Mouse (Mus musculus): ENCODE data around the gene Pitpnm1. TPM values are rescaled to one million over a fixed set of nuclear protein-coding genes. Genes with fewer than 3 reads are reported as not detected.

The Pitpnm1 gene
- 9.2 and 10.8 TPM in 2 replicates for polyA plus RNA-seq (2014; fragmentation: Nextera tagmentation; extraction: Ambion mirVana)

DNA sequence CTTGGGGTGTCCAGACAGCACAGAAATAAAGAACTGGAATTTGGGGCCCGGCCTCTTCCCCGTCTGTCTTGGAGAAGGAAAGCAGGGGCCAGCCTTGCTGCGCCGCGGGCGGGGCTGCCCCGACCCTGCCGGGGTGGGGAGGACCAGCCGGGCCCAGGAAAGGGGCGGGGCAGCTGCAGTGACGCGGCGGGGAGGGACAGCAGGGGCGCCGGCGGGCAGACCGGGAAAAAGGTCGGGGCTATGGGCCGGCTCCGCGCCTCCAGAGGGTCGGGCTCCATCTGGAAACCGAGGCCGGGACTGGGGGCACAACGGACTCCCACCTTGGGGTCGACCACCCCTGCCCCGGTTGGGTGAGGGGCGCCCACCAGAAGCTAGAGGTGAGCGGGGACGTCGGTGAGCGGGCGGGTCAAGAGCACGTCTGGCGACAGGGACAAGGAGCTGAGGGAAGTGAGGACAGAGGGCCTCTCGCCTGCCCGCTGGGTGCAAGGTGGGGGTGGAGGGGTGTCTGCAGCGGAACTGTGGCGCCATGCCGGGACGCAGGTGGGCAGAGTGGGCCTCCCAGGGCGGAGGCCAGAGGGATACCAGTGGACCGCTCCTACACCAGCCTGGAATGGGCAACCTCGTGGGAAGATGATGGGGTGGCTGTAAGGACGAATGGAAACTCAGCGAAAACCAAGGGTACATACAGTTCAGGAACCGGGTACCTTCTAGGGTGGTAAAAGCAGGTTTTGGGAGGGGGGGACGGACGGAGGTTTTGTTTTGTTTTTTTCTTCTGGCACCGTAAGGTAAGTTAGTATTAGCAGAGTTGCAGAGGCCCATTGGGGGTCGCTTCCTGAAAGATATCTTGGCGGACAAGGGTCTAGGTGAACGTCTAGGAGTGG, at the start of gene Pitpnm1:
TSS of gene Pitpnm1 (plus strand) at position 162 of the 881 bp plus-strand sequence.
- ATAC-seq (ENCODE audit: insufficient number of reproducible peaks, insufficient read depth, low FRiP score, low read depth), result 0 out of 2 replicates have a peak, but pooled peaks have one; percentile 11
- 2% methylated on average over 53 of the region's 53 CpGs for WGBS
- Histone ChIP-seq H3K4me2 (replicated peaks; ENCODE audit: low read depth, low read length) (peak within 1 kb of the TSS; percentile 91), H3K9me3 (ENCODE audit: control insufficient read depth, low read depth, low read length) (no peaks in the 10 kb centered on the region), H3K27ac (ENCODE audit: low read length) (no peak within 1 kb of the TSS), H3K27me3 (ENCODE audit: control insufficient read depth, insufficient read depth, low read length) (peaks cover 11% of the 10 kb centered on the region; the same call in 1 of the 2 replicates), H3K9ac (replicated peaks; ENCODE audit: low read depth, low read length) (peak within 1 kb of the TSS; percentile 29; the same call in 1 of the 2 replicates), H3K4me3 (ENCODE audit: low read depth, low read length) (peak within 1 kb of the TSS; percentile 43), H3K36me3 (ENCODE audit: control insufficient read depth, insufficient read depth, low read length) (no peaks in the 10 kb centered on the region), H3K4me1 (ENCODE audit: control insufficient read depth, insufficient read depth, low read length) (peaks cover 25% of the 10 kb centered on the region)

DNA sequence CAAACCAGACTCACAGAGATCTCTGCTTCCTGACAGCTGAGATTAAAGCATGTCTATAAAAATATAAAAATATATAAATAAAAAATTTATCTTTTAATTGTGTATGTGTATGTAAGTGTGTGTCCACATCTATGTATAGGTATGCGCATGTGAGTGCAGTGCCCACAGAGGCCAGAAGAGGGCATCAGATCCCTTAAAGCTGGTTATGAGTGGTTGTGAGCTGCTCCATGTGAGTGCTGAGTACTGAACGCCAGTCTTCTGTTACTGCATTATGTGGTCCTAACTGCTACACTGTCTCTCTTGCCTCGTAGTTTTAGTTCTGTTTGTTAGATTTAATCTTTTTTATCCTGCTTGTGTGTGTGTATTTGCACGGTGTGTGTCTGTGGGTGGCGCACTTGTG, 48.8 kb upstream of the Pitpnm1 start:
- H3K4me1 ChIP-seq (ENCODE audit: control insufficient read depth, insufficient read depth, low read length), result peaks cover 5% of the 10 kb centered on the region; the same call in 1 of the 2 replicates
- no peak for ATAC-seq (ENCODE audit: insufficient number of reproducible peaks, insufficient read depth, low FRiP score, low read depth)
- 92% methylated on average over 5 of the region's 5 CpGs for WGBS

DNA sequence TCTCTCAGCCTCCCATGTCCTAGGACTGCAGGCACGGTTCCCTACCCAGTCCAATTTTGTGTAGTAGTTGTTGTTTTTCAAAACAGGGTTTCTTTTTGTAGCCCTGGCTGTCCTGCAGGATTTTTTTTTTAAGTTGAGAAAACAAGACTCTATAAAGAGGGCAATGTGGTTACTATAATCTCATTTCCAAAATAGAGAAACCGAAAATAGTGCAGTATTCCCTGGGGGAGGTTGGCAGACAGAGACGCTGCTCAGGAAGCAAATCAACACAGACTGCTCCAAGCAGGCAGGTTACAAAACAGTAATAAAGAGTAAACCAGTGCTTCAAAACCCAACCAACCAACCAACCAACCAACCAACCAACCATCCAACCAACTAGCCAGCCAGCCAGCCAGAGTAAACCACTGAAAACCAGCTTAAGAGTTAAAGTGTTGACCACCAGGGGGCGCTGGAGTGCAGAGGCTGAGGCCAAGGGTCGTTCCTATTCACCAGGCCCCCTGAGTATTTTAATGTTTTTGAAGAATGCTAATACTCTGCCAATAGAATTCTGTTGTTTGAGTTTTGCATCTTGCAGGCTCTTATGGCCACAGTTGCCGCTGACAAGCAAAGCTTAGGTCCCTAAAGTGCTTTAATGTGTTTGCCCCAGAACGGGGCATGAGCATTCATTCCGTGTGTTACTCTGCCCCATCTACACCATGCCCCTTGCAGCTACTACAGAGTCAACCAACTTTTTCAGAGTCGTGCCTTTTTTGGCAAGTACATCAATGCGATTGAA, 47.9 kb upstream of the Pitpnm1 start:
- Histone ChIP-seq H3K9ac (replicated peaks; ENCODE audit: low read depth, low read length) (no peak overlapping the region), H3K27me3 (ENCODE audit: control insufficient read depth, insufficient read depth, low read length) (no peaks in the 10 kb centered on the region), H3K27ac (ENCODE audit: low read length) (no peak overlapping the region), H3K36me3 (ENCODE audit: control insufficient read depth, insufficient read depth, low read length) (no peaks in the 10 kb centered on the region), H3K4me3 (ENCODE audit: low read depth, low read length) (no peak overlapping the region), H3K4me1 (ENCODE audit: control insufficient read depth, insufficient read depth, low read length) (no peaks in the 10 kb centered on the region), H3K9me3 (ENCODE audit: control insufficient read depth, low read depth, low read length) (no peaks in the 10 kb centered on the region), H3K4me2 (replicated peaks; ENCODE audit: low read depth, low read length) (no peak overlapping the region)
- 50% methylated on average over 10 of the region's 10 CpGs for WGBS
- no peak for ATAC-seq (ENCODE audit: insufficient number of reproducible peaks, insufficient read depth, low FRiP score, low read depth)

More for the DNA sequence above, 48.8 kb upstream of the Pitpnm1 start:
- Histone ChIP-seq H3K36me3 (ENCODE audit: control insufficient read depth, insufficient read depth, low read length) (no peaks in the 10 kb centered on the region), H3K9ac (replicated peaks; ENCODE audit: low read depth, low read length) (no peak overlapping the region), H3K9me3 (ENCODE audit: control insufficient read depth, low read depth, low read length) (no peaks in the 10 kb centered on the region), H3K4me2 (replicated peaks; ENCODE audit: low read depth, low read length) (no peak overlapping the region), H3K27me3 (ENCODE audit: control insufficient read depth, insufficient read depth, low read length) (no peaks in the 10 kb centered on the region), H3K4me3 (ENCODE audit: low read depth, low read length) (no peak overlapping the region), H3K27ac (ENCODE audit: low read length) (no peak overlapping the region)

DNA sequence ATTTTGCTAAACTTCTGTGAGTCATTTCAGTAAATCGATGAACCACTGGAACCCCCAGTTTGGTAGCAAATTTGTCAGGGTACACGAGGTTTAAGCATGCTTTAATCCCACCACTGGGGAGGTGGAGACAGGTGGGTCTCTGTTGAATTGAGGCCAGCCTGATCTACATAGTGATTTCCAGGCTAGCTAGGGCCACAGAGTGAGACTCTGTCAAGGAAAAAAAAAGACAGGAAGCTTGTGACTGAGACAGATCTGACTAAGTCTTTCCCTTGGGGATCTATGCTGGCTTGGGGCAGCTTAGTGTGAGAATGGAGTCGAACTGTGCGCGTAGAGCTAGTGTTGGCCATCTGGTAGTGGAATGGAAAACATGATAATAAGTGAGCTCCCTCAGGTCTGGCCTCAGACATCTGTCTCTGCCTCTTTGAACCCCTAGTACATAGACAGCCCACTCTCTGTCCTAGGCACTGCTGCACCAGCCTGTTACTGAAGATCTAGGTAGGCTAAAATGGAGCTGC, 47.2 kb upstream of the Pitpnm1 start:
- Histone ChIP-seq H3K4me1 (ENCODE audit: control insufficient read depth, insufficient read depth, low read length) (no peaks in the 10 kb centered on the region), H3K9me3 (ENCODE audit: control insufficient read depth, low read depth, low read length) (no peaks in the 10 kb centered on the region), H3K4me2 (replicated peaks; ENCODE audit: low read depth, low read length) (no peak overlapping the region), H3K27me3 (ENCODE audit: control insufficient read depth, insufficient read depth, low read length) (no peaks in the 10 kb centered on the region), H3K36me3 (ENCODE audit: control insufficient read depth, insufficient read depth, low read length) (no peaks in the 10 kb centered on the region), H3K9ac (replicated peaks; ENCODE audit: low read depth, low read length) (no peak overlapping the region), H3K4me3 (ENCODE audit: low read depth, low read length) (no peak overlapping the region), H3K27ac (ENCODE audit: low read length) (no peak overlapping the region)
- ATAC-seq (ENCODE audit: insufficient number of reproducible peaks, insufficient read depth, low FRiP score, low read depth), result no peak
- 85% methylated on average over 5 of the region's 5 CpGs for WGBS

DNA sequence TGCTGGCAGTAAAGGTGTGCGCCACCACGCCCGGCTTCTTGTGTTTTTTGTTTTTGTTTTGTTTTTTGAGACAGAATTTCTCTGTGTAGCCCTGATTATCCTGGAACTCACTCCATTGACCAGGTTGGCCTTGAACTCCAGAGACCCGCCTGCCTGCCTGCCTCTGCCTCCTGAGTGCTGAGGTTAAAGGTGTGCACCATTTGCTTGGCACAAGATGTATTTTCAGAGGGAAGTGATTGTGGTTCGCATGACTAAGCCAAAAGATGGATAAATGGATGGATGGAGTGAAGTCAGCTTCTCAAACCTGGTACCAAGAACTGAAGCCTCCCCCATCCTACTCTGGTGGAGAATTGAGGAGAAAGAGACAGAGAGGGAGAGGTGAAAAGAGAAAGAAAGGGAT, 45.2 kb upstream of the Pitpnm1 start:
- Histone ChIP-seq H3K4me2 (replicated peaks; ENCODE audit: low read depth, low read length) (no peak overlapping the region), H3K4me3 (ENCODE audit: low read depth, low read length) (no peak overlapping the region), H3K4me1 (ENCODE audit: control insufficient read depth, insufficient read depth, low read length) (0 out of 2 replicates have a peak, but pooled peaks cover 4% of the 10 kb centered on the region), H3K27ac (ENCODE audit: low read length) (no peak overlapping the region), H3K36me3 (ENCODE audit: control insufficient read depth, insufficient read depth, low read length) (no peaks in the 10 kb centered on the region), H3K9me3 (ENCODE audit: control insufficient read depth, low read depth, low read length) (no peaks in the 10 kb centered on the region), H3K27me3 (ENCODE audit: control insufficient read depth, insufficient read depth, low read length) (no peaks in the 10 kb centered on the region), H3K9ac (replicated peaks; ENCODE audit: low read depth, low read length) (no peak overlapping the region)
- WGBS, result 87% methylated on average over 5 of the region's 5 CpGs
- ATAC-seq (ENCODE audit: insufficient number of reproducible peaks, insufficient read depth, low FRiP score, low read depth), result no peak

DNA sequence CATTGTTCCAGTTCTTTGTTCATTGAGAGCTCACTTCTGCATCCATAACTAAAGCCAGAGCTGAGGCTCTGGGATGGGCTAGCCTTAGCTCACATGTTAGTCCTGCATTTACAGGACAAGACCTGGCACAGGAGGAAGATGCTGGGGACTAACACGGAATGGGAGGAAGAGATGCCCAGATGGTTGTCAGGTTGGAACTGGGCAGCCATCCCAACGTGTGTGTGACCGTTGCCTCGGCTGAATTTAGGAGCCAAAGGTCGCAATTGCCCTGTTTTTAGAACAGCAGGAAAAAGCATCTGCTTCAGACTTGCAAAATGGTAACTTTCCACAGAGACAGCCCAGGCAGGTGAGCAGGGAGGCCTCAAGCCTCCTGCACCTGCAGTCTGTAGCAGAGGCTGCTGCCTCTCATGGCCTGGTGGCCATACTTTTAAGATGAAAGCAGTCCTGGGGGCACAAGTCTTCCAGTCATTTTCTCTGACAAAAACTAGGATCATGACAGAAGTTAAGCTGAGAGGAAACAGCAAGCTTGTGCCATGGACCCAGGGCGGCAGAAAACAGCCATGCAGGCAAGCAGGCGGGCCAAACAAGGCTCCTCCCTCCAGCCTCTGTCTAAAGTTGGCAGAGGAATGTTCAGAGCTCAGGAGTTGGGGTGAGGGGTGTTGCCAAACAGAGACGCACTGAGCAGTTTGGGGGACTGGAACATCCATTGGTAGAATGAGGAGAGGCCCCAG, 44.4 kb upstream of the Pitpnm1 start:
- no peak for ATAC-seq (ENCODE audit: insufficient number of reproducible peaks, insufficient read depth, low FRiP score, low read depth)
- 0 out of 2 replicates have a peak, but pooled peaks cover 4% of the 10 kb centered on the region for H3K4me1 ChIP-seq (ENCODE audit: control insufficient read depth, insufficient read depth, low read length)
- WGBS, result 70% methylated on average over 8 of the region's 8 CpGs
- H3K27ac ChIP-seq (ENCODE audit: low read length), result no peak overlapping the region
- no peak overlapping the region for H3K9ac ChIP-seq (replicated peaks; ENCODE audit: low read depth, low read length)
- no peak overlapping the region for H3K4me3 ChIP-seq (ENCODE audit: low read depth, low read length)
- H3K9me3 ChIP-seq (ENCODE audit: control insufficient read depth, low read depth, low read length), result no peaks in the 10 kb centered on the region
- no peaks in the 10 kb centered on the region for H3K27me3 ChIP-seq (ENCODE audit: control insufficient read depth, insufficient read depth, low read length)
- H3K4me2 ChIP-seq (replicated peaks; ENCODE audit: low read depth, low read length), result no peak overlapping the region
- H3K36me3 ChIP-seq (ENCODE audit: control insufficient read depth, insufficient read depth, low read length), result no peaks in the 10 kb centered on the region

DNA sequence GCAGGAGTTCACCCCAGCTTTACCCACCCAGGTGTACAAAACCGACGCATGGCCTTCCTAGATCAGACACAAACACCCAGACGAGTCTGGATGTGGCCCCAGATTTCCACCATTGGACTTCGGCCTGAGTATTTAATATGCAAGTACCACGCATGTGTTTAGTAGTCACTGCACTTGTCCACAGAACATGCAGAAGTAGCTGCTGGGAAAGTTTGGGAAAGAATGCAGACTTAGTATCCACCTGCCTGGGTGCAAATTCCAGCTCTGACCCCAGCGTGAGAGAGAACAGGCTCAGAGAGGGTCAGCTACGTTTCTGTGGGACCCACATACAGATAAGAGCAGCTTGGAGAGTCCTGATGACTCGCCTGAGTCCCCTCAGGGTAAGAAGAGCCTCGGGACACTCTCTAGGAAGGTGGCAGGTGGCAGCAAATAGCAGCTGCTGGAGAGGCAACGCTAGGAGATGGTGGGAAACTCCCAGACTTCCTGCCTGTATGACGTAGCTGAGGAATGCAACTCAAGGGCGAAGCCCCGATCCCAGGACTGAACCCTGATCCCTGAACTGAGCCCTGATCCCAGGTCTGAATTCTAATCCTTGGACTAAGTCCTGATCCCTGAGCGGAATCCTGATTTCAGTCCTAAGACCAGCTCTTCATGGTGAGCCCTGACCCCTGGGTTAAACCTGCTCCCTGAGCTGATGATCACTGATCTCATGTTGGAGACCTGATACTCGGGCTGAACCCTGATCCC, 43.7 kb upstream of the Pitpnm1 start:
- Histone ChIP-seq H3K4me2 (replicated peaks; ENCODE audit: low read depth, low read length) (no peak overlapping the region), H3K4me3 (ENCODE audit: low read depth, low read length) (no peak overlapping the region)
- WGBS, result 48% methylated on average over 15 of the region's 15 CpGs

More for the DNA sequence above, 43.7 kb upstream of the Pitpnm1 start:
- Histone ChIP-seq H3K9me3 (ENCODE audit: control insufficient read depth, low read depth, low read length) (no peaks in the 10 kb centered on the region), H3K27ac (ENCODE audit: low read length) (no peak overlapping the region), H3K4me1 (ENCODE audit: control insufficient read depth, insufficient read depth, low read length) (0 out of 2 replicates have a peak, but pooled peaks cover 4% of the 10 kb centered on the region), H3K9ac (replicated peaks; ENCODE audit: low read depth, low read length) (no peak overlapping the region), H3K36me3 (ENCODE audit: control insufficient read depth, insufficient read depth, low read length) (no peaks in the 10 kb centered on the region), H3K27me3 (ENCODE audit: control insufficient read depth, insufficient read depth, low read length) (no peaks in the 10 kb centered on the region)
- no peak for ATAC-seq (ENCODE audit: insufficient number of reproducible peaks, insufficient read depth, low FRiP score, low read depth)
